Mouse (Mus musculus) C2C12 (cell line): ENCODE data around the gene Adamts1.

Experiments used
- CEBPB ChIP-seq: IDR thresholded peaks from one replicate; pipeline ENCODE4 v1.6.1; 2011; ENCODE audit warnings: low read depth, mild to moderate bottlenecking, control low read depth, moderate library complexity
- CTCF ChIP-seq: IDR thresholded peaks from one replicate; pipeline ENCODE4 v1.5.1; 2011; ENCODE audit not compliant: control insufficient read depth, insufficient read depth, insufficient read length
- MYOD1 ChIP-seq: IDR thresholded peaks from one replicate; pipeline ENCODE4 v1.6.1; 2011; ENCODE audit warnings: low read depth; ENCODE audit not compliant: control insufficient read depth, insufficient read length

DNA sequence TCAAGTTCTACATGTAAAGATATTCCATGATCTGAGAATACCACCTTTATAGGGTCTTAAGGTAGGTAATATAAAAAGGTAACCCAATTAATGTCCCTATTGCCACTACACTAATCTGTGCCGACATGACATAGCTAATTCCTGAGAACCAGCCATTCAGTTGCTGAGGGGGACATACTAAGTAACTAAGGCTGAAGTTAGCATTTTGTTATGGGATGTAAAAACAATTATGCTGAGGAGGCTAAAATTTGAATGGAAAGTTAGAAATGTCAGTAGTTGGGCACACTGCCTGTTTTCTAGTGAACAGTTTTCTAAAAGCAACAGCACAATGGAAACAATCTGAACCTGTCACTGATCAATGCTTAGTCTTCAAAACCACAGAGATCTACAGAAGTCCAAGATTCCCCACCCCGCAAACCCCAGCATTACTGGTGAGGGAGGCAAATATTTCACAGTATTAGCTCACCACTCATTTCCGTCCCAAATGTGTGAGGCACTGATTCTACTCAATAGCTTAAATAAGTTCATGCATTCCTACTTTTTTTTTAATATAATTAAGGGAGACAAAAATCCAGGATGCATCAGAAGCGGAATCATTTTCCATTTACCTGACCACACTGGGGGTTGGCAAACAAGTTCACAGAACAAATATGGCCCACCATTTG lies 9.6 kb downstream of the Adamts1 start:
- TF ChIP-seq CTCF (no peak), MYOD1 (no peak), CEBPB (no peak)
